Mouse (Mus musculus) kidney, embryonic 14.5 days (tissue): ENCODE measurements around the gene 1190005I06Rik. TPM values are rescaled to one million over a fixed set of nuclear protein-coding genes. Genes with fewer than 3 reads are reported as not detected.

ENCODE experiments used
- ATAC-seq: fragments of 200-750 bp; cut with Nextera tagmentation; 2 replicates; pipeline ENCODE4 v1.8.0; 2017; ENCODE audit warnings: moderate number of reproducible peaks, mild to moderate bottlenecking, moderate TSS enrichment, moderate library complexity; ENCODE audit not compliant: low FRiP score, low TSS enrichment
- H3K27ac ChIP-seq: fragments of 300-500 bp; sonication (generic); 2 replicates; pipeline ENCODE4 v1.5.1; 2014; ENCODE audit warnings: low read depth, mild to moderate bottlenecking, low read length, moderate library complexity, mixed read lengths
- H3K27me3 ChIP-seq: fragments of 300-500 bp; sonication (generic); 2 replicates; pipeline ENCODE4 v1.6.1; 2014; ENCODE audit warnings: mild to moderate bottlenecking, low read length; ENCODE audit not compliant: control insufficient read depth, insufficient read depth
- H3K36me3 ChIP-seq: fragments of 300-500 bp; sonication (generic); 2 replicates; pipeline ENCODE4 v1.6.1; 2014; ENCODE audit warnings: low read length, mixed read lengths; ENCODE audit not compliant: control insufficient read depth, insufficient read depth
- H3K4me1 ChIP-seq: fragments of 300-500 bp; sonication (generic); 2 replicates; pipeline ENCODE4 v1.6.1; 2014; ENCODE audit warnings: low read length, mixed read lengths; ENCODE audit not compliant: control insufficient read depth, insufficient read depth
- H3K4me2 ChIP-seq: fragments of 300-500 bp; sonication (generic); replicated peaks from 2 replicates; pipeline ENCODE4 v1.6.1; 2014; ENCODE audit warnings: low read depth, mild to moderate bottlenecking, low read length
- H3K4me3 ChIP-seq: fragments of 300-500 bp; sonication (generic); 2 replicates; pipeline ENCODE4 v1.5.1; 2014; ENCODE audit warnings: mild to moderate bottlenecking, low read length
- H3K9ac ChIP-seq: fragments of 300-500 bp; sonication (generic); 2 replicates; pipeline ENCODE4 v1.6.1; 2014; ENCODE audit warnings: low read depth, mild to moderate bottlenecking, low read length, moderate library complexity
- H3K9me3 ChIP-seq: fragments of 300-500 bp; sonication (generic); 2 replicates; pipeline ENCODE4 v1.6.1; 2016; ENCODE audit warnings: low read length; ENCODE audit not compliant: control insufficient read depth
- WGBS: fragments of 180-500 bp; shearing (Covaris S2); extraction: QIAGEN DNeasy Blood & Tissue Kit; methylation state at CpG from one replicate; pipeline ENCODE4 v1.1.7; 2014; 5-methylcytosine and 5-hydroxymethylcytosine counted together
- polyA plus RNA-seq: library from polyadenylated mRNA; unstranded; fragments of >200 nt; fragmentation: Nextera tagmentation; extraction: Ambion mirVana; gene quantifications from 2 replicates; pipeline ENCODE4 v1.2.1, GENCODE M21; 2014

The 1190005I06Rik gene
- polyA plus RNA-seq, 1 experiment from 2014 or later = 2.0 TPM

DNA sequence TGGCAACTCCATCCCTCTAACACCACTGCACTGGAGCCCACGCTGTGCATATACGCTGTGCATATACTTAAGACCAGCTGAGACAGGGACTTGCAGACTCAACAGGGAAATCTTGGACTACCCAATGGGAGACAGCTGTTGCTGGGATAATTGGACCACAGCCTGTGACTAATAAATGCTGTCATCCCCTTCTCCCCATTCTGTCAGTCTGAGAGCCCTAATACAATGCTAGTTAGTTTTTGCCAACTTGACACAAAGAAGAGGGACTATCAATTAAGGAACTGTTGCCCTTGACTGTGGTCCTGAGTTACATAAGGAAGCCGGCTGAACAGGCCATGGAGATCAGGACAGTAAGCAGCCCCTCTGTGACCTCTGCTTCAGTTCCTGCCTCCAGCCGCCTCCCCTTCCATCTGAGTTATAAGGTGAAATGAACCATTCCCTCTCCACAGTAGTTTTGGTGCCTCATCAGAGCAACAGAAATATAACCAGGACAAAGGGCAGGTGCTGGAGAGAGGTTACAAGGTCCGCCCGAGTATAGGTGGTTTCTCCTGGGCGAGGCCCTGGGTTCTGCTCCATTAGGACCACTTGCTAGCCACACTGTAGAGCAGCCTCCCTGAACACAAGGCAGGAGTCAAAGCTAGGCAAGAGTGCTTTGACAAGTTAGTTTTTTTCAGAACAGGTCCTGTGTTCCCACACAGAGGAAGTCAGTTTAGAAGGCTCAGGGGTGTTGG lies 9.1 kb upstream of the 1190005I06Rik start:
- no peaks in the 10 kb centered on the region for H3K4me1 ChIP-seq
- H3K36me3 ChIP-seq = peaks cover 57% of the 10 kb centered on the region
- no peak overlapping the region for H3K9ac ChIP-seq
- no peak overlapping the region for H3K4me2 ChIP-seq
- H3K27ac ChIP-seq = no peak overlapping the region
- no peaks in the 10 kb centered on the region for H3K9me3 ChIP-seq
- WGBS = 92% methylated on average over 7 of the region's 7 CpGs
- H3K27me3 ChIP-seq = no peaks in the 10 kb centered on the region
- no peak overlapping the region for H3K4me3 ChIP-seq
- ATAC-seq = no peak

DNA sequence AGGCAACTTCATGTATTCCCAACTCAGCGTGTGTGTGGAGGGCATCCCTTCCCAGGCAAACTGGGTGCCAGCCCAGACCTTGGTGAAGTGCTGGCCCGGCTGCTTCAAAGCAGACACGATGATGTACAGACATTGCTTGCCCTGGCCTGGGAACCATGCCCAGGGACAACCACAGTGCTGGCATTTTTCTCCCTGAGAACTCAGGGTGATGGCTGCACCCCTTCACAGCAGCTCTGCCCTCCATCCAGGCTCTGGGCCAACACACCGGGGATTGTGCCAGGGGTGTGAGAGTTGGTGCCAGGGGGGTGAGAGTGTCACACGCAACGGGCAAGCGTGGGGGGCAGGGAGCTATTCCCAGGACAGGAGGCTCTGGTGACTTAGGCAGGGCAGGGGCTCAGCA lies 2.8 kb downstream of the 1190005I06Rik start:
- Histone ChIP-seq H3K36me3 (no peaks in the 10 kb centered on the region), H3K4me3 (no peak overlapping the region), H3K9ac (no peak overlapping the region), H3K4me2 (no peak overlapping the region), H3K9me3 (no peaks in the 10 kb centered on the region), H3K27ac (no peak overlapping the region), H3K4me1 (no peaks in the 10 kb centered on the region), H3K27me3 (no peaks in the 10 kb centered on the region)
- 76% methylated on average over 7 of the region's 7 CpGs for WGBS
- ATAC-seq = no peak

DNA sequence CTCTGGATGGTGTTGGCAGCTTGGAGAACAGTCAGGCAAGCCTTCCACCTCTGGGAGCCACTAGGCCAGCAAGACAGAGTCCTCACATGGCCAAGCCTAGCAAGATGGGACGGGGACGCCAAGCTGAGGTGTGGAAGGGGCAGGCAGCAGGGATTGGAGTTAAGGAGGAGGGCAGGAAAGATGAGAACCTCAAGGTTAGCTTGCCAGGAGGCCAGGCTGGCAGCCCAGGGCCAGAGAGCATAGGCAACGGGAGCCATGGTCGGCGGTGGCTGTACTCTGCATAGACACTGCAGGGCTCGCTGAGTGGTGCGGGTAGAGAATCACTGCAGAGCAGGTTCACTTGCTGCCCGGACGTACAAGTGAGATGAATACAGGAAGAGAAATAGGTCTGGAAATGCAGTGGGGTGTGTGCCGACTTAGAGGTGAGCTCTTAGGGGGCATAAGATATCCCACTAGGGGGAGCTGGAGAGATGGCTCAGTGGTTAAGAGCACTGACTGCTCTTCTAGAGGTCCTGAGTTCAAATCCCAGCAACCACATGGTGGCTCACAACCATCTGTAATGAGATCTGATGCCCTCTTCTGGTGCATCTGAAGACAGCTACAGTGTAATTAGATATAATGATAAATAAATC lies 5.3 kb downstream of the 1190005I06Rik start:
- peaks cover 2% of the 10 kb centered on the region; the same call in 1 of the 2 replicates for H3K9me3 ChIP-seq
- no peaks in the 10 kb centered on the region for H3K27me3 ChIP-seq
- H3K4me2 ChIP-seq = no peak overlapping the region
- no peak overlapping the region for H3K4me3 ChIP-seq
- WGBS = 82% methylated on average over 10 of the region's 10 CpGs
- H3K27ac ChIP-seq = no peak overlapping the region
- no peaks in the 10 kb centered on the region for H3K36me3 ChIP-seq
- H3K4me1 ChIP-seq = no peaks in the 10 kb centered on the region
- H3K9ac ChIP-seq = no peak overlapping the region
- ATAC-seq = no peak

DNA sequence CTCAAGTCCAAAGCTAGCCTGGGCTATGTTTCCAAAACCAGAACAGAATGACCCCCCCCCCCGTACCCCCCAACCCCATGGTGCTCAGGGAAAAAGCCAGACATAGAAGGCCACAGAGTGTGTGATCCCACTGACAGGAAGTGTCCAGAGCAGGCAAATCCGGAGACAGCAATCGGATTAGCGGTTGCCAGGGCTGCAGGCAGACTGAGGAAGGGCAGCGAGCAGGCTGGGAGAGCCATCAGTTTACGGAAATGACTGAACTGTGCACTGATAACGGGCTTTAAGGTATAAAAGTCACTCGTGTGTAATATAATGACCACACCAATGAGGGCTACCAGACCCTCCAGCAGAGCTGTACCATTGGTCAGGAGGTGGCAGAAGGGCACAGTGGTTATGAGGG lies 6.2 kb downstream of the 1190005I06Rik start:
- Histone ChIP-seq H3K27ac (no peak overlapping the region), H3K36me3 (no peaks in the 10 kb centered on the region), H3K9me3 (peaks cover 2% of the 10 kb centered on the region; the same call in 1 of the 2 replicates), H3K4me1 (no peaks in the 10 kb centered on the region), H3K27me3 (no peaks in the 10 kb centered on the region), H3K4me2 (no peak overlapping the region), H3K4me3 (no peak overlapping the region), H3K9ac (no peak overlapping the region)
- 0 out of 2 replicates have a peak, but pooled peaks have one; percentile 45 for ATAC-seq
- WGBS = 32% methylated on average over 8 of the region's 8 CpGs

DNA sequence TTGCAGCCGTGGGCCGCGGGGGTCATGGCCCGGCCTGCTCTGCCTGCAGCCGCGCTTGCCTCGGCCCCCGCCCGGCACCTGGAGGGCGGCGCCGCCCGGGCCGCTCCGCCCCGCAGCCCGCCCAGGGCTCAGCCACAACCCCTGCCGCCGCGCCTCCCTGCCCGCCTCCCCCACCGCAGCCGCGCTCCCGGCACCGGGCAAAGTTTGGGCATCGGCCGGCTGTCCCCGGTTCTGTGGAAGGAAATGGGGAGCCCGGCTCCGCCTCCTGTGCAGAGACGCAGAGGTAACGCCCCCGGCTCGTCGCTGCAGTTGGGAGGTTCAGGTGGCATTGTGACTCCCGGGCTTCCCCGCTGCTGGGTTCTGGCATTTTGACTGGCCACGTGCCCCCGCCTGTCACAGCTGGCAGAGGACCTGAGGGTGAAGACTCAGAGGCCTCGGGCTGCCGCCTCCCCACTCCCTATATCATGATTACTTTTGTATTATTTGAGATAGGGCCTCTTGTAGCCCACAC lies 13.0 kb downstream of the 1190005I06Rik start:
- ATAC-seq = peak; percentile 72
- H3K27me3 ChIP-seq = no peaks in the 10 kb centered on the region; the same call in 1 of the 2 replicates
- peak overlapping the region; percentile 62 for H3K9ac ChIP-seq
- H3K27ac ChIP-seq = no peak overlapping the region
- peaks cover 10% of the 10 kb centered on the region for H3K4me1 ChIP-seq
- peaks cover 2% of the 10 kb centered on the region; the same call in 1 of the 2 replicates for H3K9me3 ChIP-seq
- peak overlapping the region; percentile 63 for H3K4me3 ChIP-seq
- H3K36me3 ChIP-seq = no peaks in the 10 kb centered on the region
- under 1% methylated on average over 36 of the region's 42 CpGs for WGBS
- H3K4me2 ChIP-seq = peak overlapping the region; percentile 100

DNA sequence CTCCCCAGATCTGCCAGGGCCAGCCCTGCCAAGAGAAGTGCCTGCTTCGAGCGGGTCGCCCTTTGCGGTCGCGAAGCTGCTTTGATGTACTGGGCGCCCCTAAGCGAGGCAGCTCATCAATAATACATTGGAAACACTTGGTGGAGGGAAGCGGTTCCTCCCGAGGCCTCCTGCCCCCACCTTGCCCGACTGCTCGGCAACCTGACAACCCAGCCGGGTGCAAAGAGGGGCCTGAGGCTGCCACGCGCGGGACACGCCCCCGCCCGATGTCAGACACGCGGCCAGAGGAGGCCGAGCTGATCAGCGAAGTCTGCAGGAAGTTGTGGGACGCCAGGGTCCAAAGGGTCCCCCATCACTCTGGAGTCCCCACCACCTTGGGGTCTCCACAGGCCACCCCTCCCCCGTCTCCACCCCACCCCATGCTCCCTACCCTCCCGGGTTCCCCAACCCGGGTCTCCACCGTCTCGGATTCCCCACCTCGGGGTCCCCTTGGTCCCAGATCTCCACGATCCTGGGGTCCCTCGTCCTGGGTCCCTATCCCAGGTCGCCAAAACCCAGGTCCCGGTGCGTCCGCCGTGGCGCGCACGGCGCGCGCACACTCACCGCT lies 13.7 kb downstream of the 1190005I06Rik start:
- Histone ChIP-seq H3K27me3 (no peaks in the 10 kb centered on the region; the same call in 1 of the 2 replicates), H3K4me3 (peak overlapping the region; percentile 63), H3K4me2 (peak overlapping the region; percentile 100), H3K36me3 (no peaks in the 10 kb centered on the region), H3K9me3 (peaks cover 2% of the 10 kb centered on the region; the same call in 1 of the 2 replicates), H3K9ac (peak overlapping the region; percentile 62), H3K27ac (no peak overlapping the region), H3K4me1 (peaks cover 10% of the 10 kb centered on the region)
- whole genome bisulfite sequencing = 1% methylated on average over 44 of the region's 44 CpGs
- ATAC-seq = peak; percentile 41; the same call in 1 of the 2 replicates

DNA sequence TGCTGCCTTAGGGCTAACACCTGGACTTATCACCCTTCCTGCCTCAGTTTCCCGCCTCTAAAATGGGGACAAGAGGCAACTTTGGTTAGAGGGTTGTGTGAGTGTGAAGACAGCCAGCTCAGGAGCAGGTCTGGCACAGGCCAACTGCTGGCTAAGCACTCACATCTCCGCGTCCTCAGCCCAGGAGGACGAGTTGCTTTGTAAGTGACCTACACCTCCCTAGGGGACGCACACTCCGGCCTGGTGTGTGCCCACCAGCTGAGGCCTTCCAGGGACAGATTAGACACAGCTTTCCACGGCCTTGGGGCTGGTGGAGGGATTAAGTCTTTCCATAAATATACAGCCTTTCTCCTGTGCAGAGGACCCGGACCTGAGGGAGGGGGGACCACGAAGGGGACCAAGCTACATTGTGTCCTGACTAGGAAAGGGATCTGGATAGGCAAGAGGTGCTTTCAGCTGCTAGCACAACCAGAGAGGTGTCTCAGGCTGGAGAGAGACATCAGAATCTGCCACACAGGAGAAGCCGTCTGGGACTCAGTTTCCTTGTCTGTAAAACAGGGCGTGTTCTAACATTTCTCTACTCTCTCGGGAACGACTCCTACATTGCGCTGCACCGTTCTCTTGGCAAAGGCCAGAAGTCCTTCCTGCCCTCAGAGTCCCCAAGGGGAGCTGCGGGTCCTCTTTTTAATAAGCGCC lies 14.3 kb downstream of the 1190005I06Rik start:
- Histone ChIP-seq H3K27me3 (no peaks in the 10 kb centered on the region; the same call in 1 of the 2 replicates), H3K9me3 (no peaks in the 10 kb centered on the region), H3K4me1 (peaks cover 10% of the 10 kb centered on the region), H3K27ac (no peak overlapping the region), H3K9ac (no peak overlapping the region), H3K4me2 (peak overlapping the region; percentile 100), H3K4me3 (no peak overlapping the region), H3K36me3 (no peaks in the 10 kb centered on the region)
- WGBS = 39% methylated on average over 17 of the region's 17 CpGs
- ATAC-seq = no peak

DNA sequence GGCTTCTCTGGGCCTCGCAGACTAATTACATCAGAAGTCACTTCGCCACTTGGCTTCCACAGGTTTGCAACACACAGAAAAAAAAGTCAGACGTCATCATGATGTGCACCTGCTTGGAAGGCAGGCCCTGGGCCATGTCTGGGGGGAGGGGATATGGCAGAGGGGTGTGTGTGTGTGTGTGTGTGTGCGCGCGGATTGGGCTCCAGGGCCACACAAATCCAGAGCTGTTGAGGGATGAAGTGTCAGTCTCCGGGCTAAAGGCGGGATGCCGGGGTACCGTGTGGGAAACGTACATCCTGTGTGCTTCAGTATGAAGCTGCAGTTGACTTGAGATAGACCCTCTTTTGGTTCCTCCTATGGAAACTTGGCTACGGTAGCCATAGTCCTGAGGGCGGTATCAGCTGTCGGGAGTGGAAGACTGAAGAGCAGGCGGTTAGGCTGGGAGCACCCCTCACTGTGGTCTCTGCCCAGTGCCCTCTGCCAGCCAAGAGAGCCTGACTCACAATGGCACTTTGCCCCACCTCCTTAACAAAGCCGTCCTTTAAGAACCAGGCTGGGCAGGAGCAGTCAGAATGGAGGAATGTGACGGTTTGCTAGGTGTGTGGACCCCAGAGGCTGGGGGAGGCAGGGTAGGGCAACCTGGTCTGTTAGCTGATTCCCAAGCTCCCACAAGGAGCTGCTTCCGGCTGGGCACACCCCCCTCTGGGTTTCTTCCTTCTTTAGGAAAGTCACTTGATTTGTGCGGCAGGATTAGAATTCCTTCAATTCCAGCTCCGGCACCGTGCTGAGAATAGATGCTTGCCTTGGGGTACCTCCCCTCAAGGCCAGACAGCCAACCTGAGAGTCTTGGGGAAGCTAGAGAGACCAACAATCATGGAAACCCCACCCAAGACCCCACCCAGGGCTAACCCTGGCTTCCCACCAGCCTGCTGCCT lies 15.7 kb downstream of the 1190005I06Rik start:
- Histone ChIP-seq H3K4me2 (no peak overlapping the region), H3K9me3 (no peaks in the 10 kb centered on the region), H3K27me3 (no peaks in the 10 kb centered on the region; the same call in 1 of the 2 replicates), H3K4me3 (no peak overlapping the region), H3K36me3 (no peaks in the 10 kb centered on the region), H3K27ac (no peak overlapping the region), H3K4me1 (peaks cover 10% of the 10 kb centered on the region), H3K9ac (no peak overlapping the region)
- no peak for ATAC-seq
- WGBS = 81% methylated on average over 21 of the region's 21 CpGs
